Mouse (Mus musculus) embryonic facial prominence, embryonic 10.5 days (tissue): ENCODE measurements at regions not wholly inside any gene's neighbourhood (a gene's known extent, or its start where the extent isn't known, plus 50 kb on each side); places are given as distances from the start of the nearest gene placed in this dataset.
"Not testable (repeated sequence)": the region's sequence is repeated elsewhere in the genome, so short reads cannot be mapped to it uniquely, and the experiment has no call there.

Experiments used
- DNase-seq: peaks from one replicate; pipeline ENCODE4 v3.0.0-alpha.2; 2017; ENCODE audit warnings: low spot score
- H3K27ac ChIP-seq: fragments of 300-500 bp; sonication (generic); replicated peaks from 2 replicates; pipeline ENCODE4 v1.5.1; 2016; ENCODE audit warnings: mild to moderate bottlenecking
- H3K27me3 ChIP-seq: fragments of 300-500 bp; sonication (generic); replicated peaks from 2 replicates; pipeline ENCODE4 v1.6.1; 2016; ENCODE audit warnings: low read depth, mild to moderate bottlenecking; ENCODE audit not compliant: poor library complexity, severe bottlenecking
- H3K36me3 ChIP-seq: fragments of 300-500 bp; sonication (generic); replicated peaks from 2 replicates; pipeline ENCODE4 v1.6.1; 2016; ENCODE audit warnings: mild to moderate bottlenecking, moderate library complexity
- H3K4me1 ChIP-seq: fragments of 300-500 bp; sonication (generic); 2 replicates; pipeline ENCODE4 v1.6.1; 2016
- H3K4me3 ChIP-seq: fragments of 300-500 bp; sonication (generic); 2 replicates; pipeline ENCODE4 v1.5.1; 2016; ENCODE audit warnings: mild to moderate bottlenecking, moderate library complexity
- H3K9me3 ChIP-seq: fragments of 300-500 bp; sonication (generic); 2 replicates; pipeline ENCODE4 v1.6.1; 2016; ENCODE audit warnings: mild to moderate bottlenecking
- WGBS: fragments of 180-500 bp; shearing (Covaris S2); methylation state at CpG from one replicate; pipeline ENCODE4 v1.1.7; 2016; 5-methylcytosine and 5-hydroxymethylcytosine counted together

DNA sequence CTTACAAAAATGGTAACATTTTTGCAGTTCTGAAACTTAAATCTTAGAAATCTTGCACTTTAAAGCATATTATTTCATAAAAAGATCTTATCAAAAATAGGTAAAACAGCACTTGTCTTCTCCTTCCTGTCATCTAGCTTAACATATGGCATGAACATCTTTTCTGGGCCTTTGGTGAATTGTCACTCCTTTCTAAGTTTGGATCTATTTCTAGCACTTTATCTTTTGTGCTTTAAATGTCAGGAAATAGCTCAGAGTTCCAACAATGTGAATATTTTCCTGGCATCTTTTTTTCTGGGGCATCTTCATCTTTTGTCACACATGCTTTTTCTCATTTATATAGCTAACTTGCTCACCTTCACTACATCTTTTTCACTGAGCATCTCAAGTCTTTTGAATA lies 527.4 kb upstream of the Gm5150 start:
- no peaks in the 10 kb centered on the region for H3K9me3 ChIP-seq
- H3K4me3 ChIP-seq, result no peak overlapping the region
- DNase-seq, result no peak
- H3K27me3 ChIP-seq, result no peaks in the 10 kb centered on the region
- H3K36me3 ChIP-seq, result no peaks in the 10 kb centered on the region
- H3K4me1 ChIP-seq, result no peaks in the 10 kb centered on the region
- no peak overlapping the region for H3K27ac ChIP-seq

DNA sequence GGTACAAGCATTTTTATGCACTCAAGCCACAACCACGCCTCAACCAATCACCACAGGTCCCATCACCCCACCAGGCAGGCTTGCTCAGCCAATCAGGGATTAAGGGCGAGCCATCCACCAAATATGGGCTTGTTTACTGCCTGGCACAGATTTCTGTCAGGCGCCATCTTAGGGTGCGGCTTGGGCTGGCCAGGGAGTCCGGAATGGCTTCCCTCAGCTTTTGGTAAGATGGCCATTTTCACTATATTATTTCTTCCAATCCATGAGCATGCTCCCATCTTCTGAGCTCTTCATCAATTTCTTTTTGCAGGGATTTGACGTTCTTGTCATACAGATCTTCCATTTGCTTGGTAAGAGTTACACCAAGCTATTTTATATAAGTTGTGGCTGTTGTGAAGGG lies 521.3 kb upstream of the Gm5150 start:
- H3K27ac ChIP-seq, H3K36me3 ChIP-seq, H3K4me3 ChIP-seq, DNase-seq, H3K9me3 ChIP-seq, H3K4me1 ChIP-seq, H3K27me3 ChIP-seq: not testable (repeated sequence)
- 86% methylated on average over 6 of the region's 6 CpGs for WGBS

DNA sequence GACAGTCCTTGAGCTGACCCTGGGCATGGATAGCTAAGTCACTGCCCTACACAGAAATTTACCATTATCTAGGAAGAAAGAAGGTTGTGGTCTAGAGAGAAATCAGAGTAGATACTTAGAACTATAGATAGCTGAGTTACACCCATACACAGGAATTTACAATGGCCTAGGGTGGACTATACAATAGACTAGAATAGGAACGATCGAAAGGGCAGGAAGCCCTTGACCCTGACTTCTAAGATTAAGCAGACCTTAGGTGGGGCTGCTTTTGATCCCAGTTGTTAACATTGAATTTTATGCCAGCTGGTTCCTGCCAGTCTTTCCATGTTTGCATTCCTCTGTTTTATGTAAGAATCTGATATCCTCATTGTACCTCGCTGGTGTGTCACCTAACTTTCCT lies 482.2 kb upstream of the Gm5150 start:
- WGBS, result 95% methylated on average over 3 of the region's 3 CpGs
- H3K4me1 ChIP-seq, DNase-seq, H3K27ac ChIP-seq, H3K9me3 ChIP-seq, H3K4me3 ChIP-seq, H3K27me3 ChIP-seq, H3K36me3 ChIP-seq: not testable (repeated sequence)

DNA sequence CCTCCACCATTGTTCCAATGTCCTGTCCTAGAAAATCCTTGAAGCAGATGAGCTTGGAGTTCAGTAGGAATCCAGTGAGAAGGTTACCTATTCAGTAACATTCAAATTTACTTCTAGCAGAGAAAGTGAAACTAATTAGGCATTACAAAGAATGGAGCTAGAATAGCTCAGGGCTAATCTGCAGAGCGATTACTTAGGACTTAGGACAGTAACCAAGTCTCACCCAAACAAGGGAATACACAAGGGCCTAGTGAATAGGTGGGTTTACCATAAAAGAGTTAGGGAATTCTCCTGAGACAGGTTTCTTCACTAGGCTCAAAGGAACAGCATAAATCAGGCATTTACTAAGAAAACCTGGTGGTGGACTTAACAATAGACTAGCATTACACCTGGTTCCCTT lies 476.5 kb upstream of the Gm5150 start:
- no peaks in the 10 kb centered on the region for H3K36me3 ChIP-seq
- H3K4me1 ChIP-seq, result no peaks in the 10 kb centered on the region
- H3K27me3 ChIP-seq, result no peaks in the 10 kb centered on the region
- WGBS, result 73% methylated on average over 1 of the region's 1 CpGs
- no peak for DNase-seq
- H3K27ac ChIP-seq, result no peak overlapping the region
- no peak overlapping the region for H3K4me3 ChIP-seq
- no peaks in the 10 kb centered on the region for H3K9me3 ChIP-seq

DNA sequence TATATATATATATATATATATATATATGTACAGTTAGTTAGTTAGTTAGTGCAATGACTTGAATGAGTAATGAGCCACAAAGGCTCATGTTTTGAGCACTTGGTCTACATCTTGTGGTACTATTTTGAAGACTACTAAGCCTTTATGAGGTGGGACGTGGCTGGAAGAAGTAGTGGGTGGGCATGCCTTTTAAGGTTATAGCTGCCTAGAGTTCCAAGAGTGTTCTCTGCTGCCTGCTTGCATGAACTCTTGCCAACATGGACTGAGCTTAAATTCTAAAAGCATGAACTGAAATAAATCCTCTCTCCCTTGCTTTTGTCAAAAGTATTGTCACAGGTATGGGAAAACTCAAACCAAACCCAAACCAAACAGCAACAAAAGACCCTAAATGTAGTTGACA lies 465.1 kb upstream of the Gm5150 start:
- H3K4me1 ChIP-seq, result no peaks in the 10 kb centered on the region
- 82% methylated on average over 1 of the region's 1 CpGs for WGBS
- H3K9me3 ChIP-seq, result no peaks in the 10 kb centered on the region
- H3K27ac ChIP-seq, result no peak overlapping the region
- no peaks in the 10 kb centered on the region for H3K36me3 ChIP-seq
- H3K27me3 ChIP-seq, result no peaks in the 10 kb centered on the region
- DNase-seq, result no peak
- no peak overlapping the region for H3K4me3 ChIP-seq

DNA sequence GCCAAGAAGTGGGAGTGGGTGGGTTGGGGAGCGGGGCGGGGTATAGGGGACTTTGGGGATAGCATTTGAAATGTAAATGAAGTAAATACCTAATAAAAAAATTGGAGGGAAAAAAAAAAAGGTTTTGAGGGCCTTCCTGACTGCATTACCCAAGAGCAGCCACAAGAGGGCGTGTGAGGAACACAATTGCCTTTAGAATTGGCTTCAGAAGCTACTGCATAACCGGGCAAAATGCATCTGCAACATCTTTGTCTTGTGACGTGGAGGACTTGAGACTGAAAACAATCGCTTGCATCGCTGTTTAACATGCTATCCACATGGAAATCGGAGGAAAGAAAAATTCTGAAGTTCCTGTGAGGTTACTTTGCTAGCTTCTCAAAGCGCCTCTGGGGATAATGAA lies 460.2 kb upstream of the Gm5150 start:
- Histone ChIP-seq H3K36me3 (no peaks in the 10 kb centered on the region), H3K27me3 (no peaks in the 10 kb centered on the region), H3K4me3 (peak overlapping the region; percentile 32; the same call in 1 of the 2 replicates), H3K27ac (no peak overlapping the region), H3K9me3 (no peaks in the 10 kb centered on the region), H3K4me1 (no peaks in the 10 kb centered on the region)
- DNase-seq, result peak; percentile 70
- 17% methylated on average over 9 of the region's 9 CpGs for WGBS

DNA sequence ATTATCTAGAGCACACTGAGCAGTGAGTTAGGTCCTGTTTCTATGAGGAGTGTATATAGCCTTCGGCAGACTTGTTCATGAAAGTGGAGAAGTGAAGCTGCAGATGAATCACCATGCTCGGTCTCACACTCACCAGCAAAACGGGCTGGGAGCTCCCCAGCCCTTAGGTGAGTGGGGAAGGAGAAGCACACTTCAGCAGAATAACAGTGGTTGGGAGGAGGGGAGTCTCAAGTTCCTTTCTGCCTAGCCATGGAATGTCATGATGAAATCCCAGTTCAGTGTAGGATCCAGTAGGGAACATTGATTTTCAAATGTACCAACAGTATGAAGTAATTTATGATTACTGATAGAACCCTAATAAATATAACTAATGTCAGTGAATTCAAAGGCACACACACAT lies 459.1 kb upstream of the Gm5150 start:
- no peak for DNase-seq
- WGBS, result 71% methylated on average over 3 of the region's 3 CpGs
- Histone ChIP-seq H3K4me1 (no peaks in the 10 kb centered on the region), H3K9me3 (no peaks in the 10 kb centered on the region), H3K36me3 (no peaks in the 10 kb centered on the region), H3K4me3 (no peak overlapping the region), H3K27me3 (no peaks in the 10 kb centered on the region), H3K27ac (no peak overlapping the region)

DNA sequence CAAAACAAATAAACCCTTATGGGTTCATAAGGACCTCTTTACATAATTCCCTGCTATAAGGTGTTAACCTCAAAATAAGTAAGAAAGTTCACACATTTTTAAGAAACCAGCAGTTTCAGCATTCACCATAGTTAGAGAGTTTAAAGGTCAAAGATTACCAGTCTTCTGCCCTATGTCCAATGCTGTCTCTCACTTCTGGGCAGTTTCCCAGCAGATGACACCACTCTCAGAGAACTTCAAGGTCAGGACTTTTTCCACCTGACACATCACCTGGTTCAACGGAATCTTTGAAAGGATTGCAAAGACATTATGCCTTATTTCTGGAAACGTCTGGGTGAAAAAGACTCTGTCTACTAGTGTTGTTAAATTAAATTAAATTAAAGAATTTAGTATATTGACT lies 458.1 kb upstream of the Gm5150 start:
- DNase-seq, result no peak
- H3K27me3 ChIP-seq, result no peaks in the 10 kb centered on the region
- H3K9me3 ChIP-seq, result no peaks in the 10 kb centered on the region
- H3K4me3 ChIP-seq, result no peak overlapping the region
- no peaks in the 10 kb centered on the region for H3K4me1 ChIP-seq
- WGBS, result 79% methylated on average over 2 of the region's 2 CpGs
- no peak overlapping the region for H3K27ac ChIP-seq
- no peaks in the 10 kb centered on the region for H3K36me3 ChIP-seq

DNA sequence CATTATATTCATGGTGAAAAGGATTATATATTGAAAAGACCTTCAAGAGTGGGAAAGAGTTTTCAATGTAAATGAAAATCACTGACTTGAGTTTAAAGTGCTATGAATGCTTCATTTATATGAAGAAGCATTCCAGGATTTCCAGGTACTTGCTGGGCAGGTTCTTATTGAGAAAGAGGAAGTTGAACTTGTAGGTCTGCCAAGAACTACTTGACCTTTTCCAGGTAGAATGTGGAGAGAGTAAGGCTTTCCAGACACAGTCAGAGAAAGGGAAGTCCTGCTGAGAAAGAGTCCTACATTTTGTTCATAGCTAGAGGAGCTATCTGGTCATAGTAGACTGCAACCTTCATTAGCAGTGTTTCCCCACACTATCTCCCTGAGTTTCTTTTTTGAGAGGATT lies 426.8 kb upstream of the Gm5150 start:
- no peaks in the 10 kb centered on the region for H3K4me1 ChIP-seq
- H3K27ac ChIP-seq, result no peak overlapping the region
- no peaks in the 10 kb centered on the region for H3K27me3 ChIP-seq
- H3K9me3 ChIP-seq, result 0 out of 2 replicates have a peak, but pooled peaks cover 3% of the 10 kb centered on the region
- DNase-seq, result no peak
- H3K4me3 ChIP-seq, result no peak overlapping the region
- no peaks in the 10 kb centered on the region for H3K36me3 ChIP-seq

DNA sequence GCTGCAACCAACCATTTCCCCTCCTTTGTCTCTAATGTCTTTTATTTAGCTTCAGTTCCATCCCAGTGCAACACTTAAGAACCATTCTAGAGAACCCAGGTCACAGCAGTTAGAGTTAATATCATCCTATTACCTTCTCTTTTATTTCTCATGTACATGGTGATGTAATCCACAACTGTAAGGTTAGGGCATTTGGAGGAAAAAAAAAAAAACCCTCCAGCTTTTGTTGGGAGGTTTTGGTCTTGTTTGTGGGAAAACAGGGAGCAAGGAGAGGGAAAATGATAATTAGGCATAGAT lies 425.5 kb upstream of the Gm5150 start:
- no peaks in the 10 kb centered on the region for H3K27me3 ChIP-seq
- H3K4me3 ChIP-seq, result no peak overlapping the region
- no peak overlapping the region for H3K27ac ChIP-seq
- no peaks in the 10 kb centered on the region for H3K4me1 ChIP-seq
- 0 out of 2 replicates have a peak, but pooled peaks cover 3% of the 10 kb centered on the region for H3K9me3 ChIP-seq
- no peaks in the 10 kb centered on the region for H3K36me3 ChIP-seq
- no peak for DNase-seq

DNA sequence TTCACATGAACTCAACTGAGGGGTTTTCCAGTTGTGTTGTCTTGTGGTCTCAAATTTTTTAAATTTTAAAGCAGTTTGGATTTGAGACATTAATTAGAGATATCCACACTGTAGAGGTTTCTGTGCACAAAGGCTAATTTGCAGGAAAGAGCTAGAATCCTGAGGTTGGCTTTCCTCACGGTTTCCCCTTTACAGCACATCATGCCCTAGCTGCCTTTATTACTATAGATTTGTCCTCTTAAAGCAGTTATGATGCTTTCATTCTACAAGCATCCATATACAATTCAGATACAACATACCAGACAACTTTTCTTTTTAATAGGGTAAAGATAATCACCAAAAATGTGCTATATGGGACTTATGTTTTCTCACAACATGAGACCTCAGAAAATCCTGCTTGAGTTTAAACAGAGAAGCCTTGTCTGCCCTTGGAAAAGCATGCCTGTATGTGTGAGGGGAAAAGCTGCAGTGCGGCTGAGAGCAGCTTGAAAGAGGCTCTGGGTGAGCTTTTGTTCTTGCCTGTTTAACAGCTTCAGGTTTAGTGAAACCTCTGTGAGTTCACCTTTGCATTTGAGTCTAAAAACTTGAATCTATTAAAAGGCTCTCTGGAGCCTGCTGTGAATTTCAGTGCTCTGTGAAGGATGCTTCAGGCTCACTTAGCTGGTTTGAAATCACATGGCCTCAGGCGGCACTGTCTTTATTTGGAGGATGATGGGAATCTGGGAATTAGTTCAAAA lies 425.0 kb upstream of the Gm5150 start:
- H3K36me3 ChIP-seq, result no peaks in the 10 kb centered on the region
- 37% methylated on average over 3 of the region's 3 CpGs for WGBS
- no peak for DNase-seq

More for the DNA sequence above, 425.0 kb upstream of the Gm5150 start:
- Histone ChIP-seq H3K9me3 (0 out of 2 replicates have a peak, but pooled peaks cover 3% of the 10 kb centered on the region), H3K27me3 (no peaks in the 10 kb centered on the region), H3K27ac (no peak overlapping the region), H3K4me3 (no peak overlapping the region), H3K4me1 (no peaks in the 10 kb centered on the region)
